Mouse (Mus musculus) midbrain, embryonic 14.5 days (tissue): Measurements from ENCODE around the gene Zic1. TPM values are rescaled to one million over a fixed set of nuclear protein-coding genes. Genes with fewer than 3 reads are reported as not detected.

Experiments used
- ATAC-seq: fragments of 200-750 bp; cut with Nextera tagmentation; 2 replicates; pipeline ENCODE4 v1.8.0; 2017; ENCODE audit warnings: moderate number of reproducible peaks, moderate library complexity; ENCODE audit not compliant: low FRiP score, low TSS enrichment
- DNase-seq: peaks from one replicate; pipeline ENCODE4 v3.0.0-alpha.2; 2015
- H3K27ac ChIP-seq: fragments of 300-500 bp; sonication (generic); replicated peaks from 2 replicates; pipeline ENCODE4 v1.5.1; 2014; ENCODE audit warnings: mild to moderate bottlenecking, low read depth, low read length, moderate library complexity
- H3K27me3 ChIP-seq: fragments of 300-500 bp; sonication (generic); 2 replicates; pipeline ENCODE4 v1.6.1; 2014; ENCODE audit warnings: low read length, control low read depth, mixed read lengths; ENCODE audit not compliant: control insufficient read depth, insufficient read depth
- H3K36me3 ChIP-seq: fragments of 300-500 bp; sonication (generic); 2 replicates; pipeline ENCODE4 v1.6.1; 2014; ENCODE audit warnings: low read length, control low read depth; ENCODE audit not compliant: control insufficient read depth, insufficient read depth
- H3K4me1 ChIP-seq: fragments of 300-500 bp; sonication (generic); 2 replicates; pipeline ENCODE4 v1.6.1; 2014; ENCODE audit warnings: mild to moderate bottlenecking, antibody characterized with exemption, low read length, control low read depth; ENCODE audit not compliant: control insufficient read depth, insufficient read depth
- H3K4me2 ChIP-seq: fragments of 300-500 bp; sonication (generic); 2 replicates; pipeline ENCODE4 v1.6.1; 2014; ENCODE audit warnings: mild to moderate bottlenecking, low read length, moderate library complexity
- H3K4me3 ChIP-seq: fragments of 300-500 bp; sonication (generic); replicated peaks from 2 replicates; pipeline ENCODE4 v1.5.1; 2014; ENCODE audit warnings: low read depth, low read length
- H3K9ac ChIP-seq: fragments of 300-500 bp; sonication (generic); replicated peaks from 2 replicates; pipeline ENCODE4 v1.6.1; 2014; ENCODE audit warnings: mild to moderate bottlenecking, low read length, moderate library complexity
- H3K9me3 ChIP-seq: fragments of 300-500 bp; sonication (generic); 2 replicates; pipeline ENCODE4 v1.6.1; 2016; ENCODE audit warnings: low read length, control low read depth, mixed read lengths; ENCODE audit not compliant: control insufficient read depth
- WGBS: fragments of 180-500 bp; shearing (Covaris S2); extraction: QIAGEN DNeasy Blood & Tissue Kit; methylation state at CpG from one replicate; pipeline ENCODE4 v1.1.7; 2014; 5-methylcytosine and 5-hydroxymethylcytosine counted together
- polyA plus RNA-seq: library from polyadenylated mRNA; unstranded; fragments of >200 nt; fragmentation: Nextera tagmentation; extraction: Ambion mirVana; gene quantifications from 2 replicates; pipeline ENCODE4 v1.2.1, GENCODE M21; 2014

The Zic1 gene
- polyA plus RNA-seq, 1 experiment from 2014 or later = 17.8 TPM

GRCm38 (mm10) chr9:91381284-91382110 is 15.9 kb upstream of the Zic1 start:
- Histone ChIP-seq H3K9ac (peak overlapping the region; percentile 65), H3K36me3 (no peaks in the 10 kb centered on the region), H3K27me3 (peaks cover 69% of the 10 kb centered on the region), H3K4me2 (peak overlapping the region; percentile 59), H3K4me1 (0 out of 2 replicates have a peak, but pooled peaks cover 6% of the 10 kb centered on the region), H3K9me3 (no peaks in the 10 kb centered on the region), H3K27ac (peak overlapping the region; percentile 89), H3K4me3 (peak overlapping the region; percentile 45)
- WGBS = under 1% methylated on average over 70 of the region's 76 CpGs
- ATAC-seq (peak; percentile 57), DNase-seq (peak; percentile 78)

GRCm38 (mm10) chr9:91380458-91380914 is 14.9 kb upstream of the Zic1 start:
- DNase-seq (no peak), ATAC-seq (no peak)
- Histone ChIP-seq H3K4me2 (peak overlapping the region; percentile 59), H3K4me1 (0 out of 2 replicates have a peak, but pooled peaks cover 6% of the 10 kb centered on the region), H3K27ac (peak overlapping the region; percentile 81), H3K4me3 (peak overlapping the region; percentile 45), H3K36me3 (no peaks in the 10 kb centered on the region), H3K27me3 (peaks cover 70% of the 10 kb centered on the region), H3K9me3 (no peaks in the 10 kb centered on the region), H3K9ac (peak overlapping the region; percentile 65)
- 2% methylated on average over 9 of the region's 9 CpGs for WGBS

- no peak for DNase-seq
- WGBS = 3% methylated on average over 10 of the region's 10 CpGs
- peaks cover 69% of the 10 kb centered on the region for H3K27me3 ChIP-seq
Measured at GRCm38 (mm10) chr9:91379781-91380457, 14.3 kb upstream of the Zic1 start.

GRCm38 (mm10) chr9:91379300-91379635 is 13.7 kb upstream of the Zic1 start:
- WGBS = 7% methylated on average over 8 of the region's 8 CpGs
- H3K4me3 ChIP-seq = peak overlapping the region; percentile 45
- H3K27ac ChIP-seq = peak overlapping the region; percentile 84
- H3K4me2 ChIP-seq = peak overlapping the region; percentile 59
- H3K27me3 ChIP-seq = peaks cover 70% of the 10 kb centered on the region
- H3K4me1 ChIP-seq = 0 out of 2 replicates have a peak, but pooled peaks cover 6% of the 10 kb centered on the region
- H3K36me3 ChIP-seq = no peaks in the 10 kb centered on the region
- ATAC-seq = no peak
- peak overlapping the region; percentile 65 for H3K9ac ChIP-seq
- DNase-seq = no peak
- H3K9me3 ChIP-seq = no peaks in the 10 kb centered on the region

More at GRCm38 (mm10) chr9:91379781-91380457, 14.3 kb upstream of the Zic1 start:
- peak overlapping the region; percentile 84 for H3K27ac ChIP-seq
- H3K4me2 ChIP-seq = peak overlapping the region; percentile 59
- H3K4me1 ChIP-seq = 0 out of 2 replicates have a peak, but pooled peaks cover 6% of the 10 kb centered on the region
- no peaks in the 10 kb centered on the region for H3K36me3 ChIP-seq
- H3K4me3 ChIP-seq = peak overlapping the region; percentile 45
- H3K9ac ChIP-seq = peak overlapping the region; percentile 65
- ATAC-seq = no peak
- no peaks in the 10 kb centered on the region for H3K9me3 ChIP-seq

- Histone ChIP-seq H3K27ac (peak overlapping the region; percentile 84), H3K9ac (peak overlapping the region; percentile 65), H3K4me3 (peak overlapping the region; percentile 45), H3K4me1 (0 out of 2 replicates have a peak, but pooled peaks cover 6% of the 10 kb centered on the region), H3K36me3 (no peaks in the 10 kb centered on the region), H3K9me3 (no peaks in the 10 kb centered on the region), H3K27me3 (peaks cover 72% of the 10 kb centered on the region), H3K4me2 (peak overlapping the region; percentile 59)
- ATAC-seq (no peak), DNase-seq (no peak)
- WGBS = under 1% methylated on average over 48 of the region's 48 CpGs
Measured at GRCm38 (mm10) chr9:91378411-91379299, 13.0 kb upstream of the Zic1 start.

- Histone ChIP-seq H3K4me3 (peak overlapping the region; percentile 45), H3K36me3 (no peaks in the 10 kb centered on the region), H3K4me2 (peak overlapping the region; percentile 59), H3K9me3 (no peaks in the 10 kb centered on the region), H3K9ac (peak overlapping the region; percentile 65; the same call in 1 of the 2 replicates), H3K27ac (peak overlapping the region; percentile 84), H3K27me3 (peaks cover 72% of the 10 kb centered on the region), H3K4me1 (0 out of 2 replicates have a peak, but pooled peaks cover 6% of the 10 kb centered on the region)
- WGBS = under 1% methylated on average over 16 of the region's 16 CpGs
- DNase-seq = peak; percentile 83
- peak; percentile 67 for ATAC-seq
Measured at GRCm38 (mm10) chr9:91377873-91378150, 12.2 kb upstream of the Zic1 start.

GRCm38 (mm10) chr9:91377036-91377872 is 11.6 kb upstream of the Zic1 start:
- Histone ChIP-seq H3K27ac (peak overlapping the region; percentile 84), H3K4me2 (peak overlapping the region; percentile 59), H3K27me3 (peaks cover 78% of the 10 kb centered on the region), H3K9ac (0 out of 2 replicates have a peak overlapping the region, but pooled peaks have one; percentile 12), H3K4me1 (0 out of 2 replicates have a peak, but pooled peaks cover 6% of the 10 kb centered on the region), H3K9me3 (no peaks in the 10 kb centered on the region), H3K36me3 (no peaks in the 10 kb centered on the region), H3K4me3 (peak overlapping the region; percentile 45)
- ATAC-seq = peak; percentile 22
- no peak for DNase-seq
- WGBS = 4% methylated on average over 14 of the region's 14 CpGs
